Mouse (Mus musculus) NIH3T3 (cell line): ENCODE data around the gene Nav2.

Experiments used
- DNase-seq: peaks from one replicate; pipeline ENCODE4 v3.0.0-alpha.2; 2012; ENCODE audit warnings: low read depth

Nav2 gene

GRCm38 (mm10) chr7:49487347-49487746 lies 578.8 kb downstream of the Nav2 start:
- DNase-seq, result no peak

GRCm38 (mm10) chr7:49488493-49489087 lies 580.1 kb downstream of the Nav2 start:
- DNase-seq, result no peak

GRCm38 (mm10) chr7:49490814-49491213 lies 582.3 kb downstream of the Nav2 start:
- peak; percentile 34 for DNase-seq

- no peak for DNase-seq
Observed at GRCm38 (mm10) chr7:49492622-49493021, 584.1 kb downstream of the Nav2 start.

GRCm38 (mm10) chr7:49493210-49493609 lies 584.7 kb downstream of the Nav2 start:
- peak; percentile 54 for DNase-seq

GRCm38 (mm10) chr7:49494654-49495053 lies 586.1 kb downstream of the Nav2 start:
- DNase-seq, result no peak

- no peak for DNase-seq
Observed at GRCm38 (mm10) chr7:49496111-49496510, 587.6 kb downstream of the Nav2 start.

GRCm38 (mm10) chr7:49496766-49497425 lies 588.4 kb downstream of the Nav2 start:
- DNase-seq, result no peak

- DNase-seq, result no peak
Observed at GRCm38 (mm10) chr7:49497426-49497892, 588.9 kb downstream of the Nav2 start.

GRCm38 (mm10) chr7:49499598-49499997 lies 591.1 kb downstream of the Nav2 start:
- no peak for DNase-seq

- DNase-seq, result no peak
Observed at GRCm38 (mm10) chr7:49500916-49501315, 592.4 kb downstream of the Nav2 start.

- no peak for DNase-seq
Observed at GRCm38 (mm10) chr7:49503419-49503818, 594.9 kb downstream of the Nav2 start.

GRCm38 (mm10) chr7:49503881-49504280 lies 595.4 kb downstream of the Nav2 start:
- no peak for DNase-seq

GRCm38 (mm10) chr7:49504297-49504696 lies 595.8 kb downstream of the Nav2 start:
- DNase-seq, result no peak

- no peak for DNase-seq
Observed at GRCm38 (mm10) chr7:49505024-49505423, 596.5 kb downstream of the Nav2 start.

- DNase-seq, result no peak
Observed at GRCm38 (mm10) chr7:49506085-49506820, 597.7 kb downstream of the Nav2 start.

GRCm38 (mm10) chr7:49507943-49508506 lies 599.5 kb downstream of the Nav2 start:
- DNase-seq, result no peak

GRCm38 (mm10) chr7:49511820-49512453 lies 603.4 kb downstream of the Nav2 start:
- no peak for DNase-seq

- DNase-seq, result no peak
Observed at GRCm38 (mm10) chr7:49513763-49514437, 605.4 kb downstream of the Nav2 start.

- DNase-seq, result no peak
Observed at GRCm38 (mm10) chr7:49515012-49515411, 606.5 kb downstream of the Nav2 start.

- DNase-seq, result no peak
Observed at GRCm38 (mm10) chr7:49520504-49520903, 612.0 kb downstream of the Nav2 start.

GRCm38 (mm10) chr7:49521349-49521748 lies 612.8 kb downstream of the Nav2 start:
- peak; percentile 67 for DNase-seq
